In the genomic region with DNA sequence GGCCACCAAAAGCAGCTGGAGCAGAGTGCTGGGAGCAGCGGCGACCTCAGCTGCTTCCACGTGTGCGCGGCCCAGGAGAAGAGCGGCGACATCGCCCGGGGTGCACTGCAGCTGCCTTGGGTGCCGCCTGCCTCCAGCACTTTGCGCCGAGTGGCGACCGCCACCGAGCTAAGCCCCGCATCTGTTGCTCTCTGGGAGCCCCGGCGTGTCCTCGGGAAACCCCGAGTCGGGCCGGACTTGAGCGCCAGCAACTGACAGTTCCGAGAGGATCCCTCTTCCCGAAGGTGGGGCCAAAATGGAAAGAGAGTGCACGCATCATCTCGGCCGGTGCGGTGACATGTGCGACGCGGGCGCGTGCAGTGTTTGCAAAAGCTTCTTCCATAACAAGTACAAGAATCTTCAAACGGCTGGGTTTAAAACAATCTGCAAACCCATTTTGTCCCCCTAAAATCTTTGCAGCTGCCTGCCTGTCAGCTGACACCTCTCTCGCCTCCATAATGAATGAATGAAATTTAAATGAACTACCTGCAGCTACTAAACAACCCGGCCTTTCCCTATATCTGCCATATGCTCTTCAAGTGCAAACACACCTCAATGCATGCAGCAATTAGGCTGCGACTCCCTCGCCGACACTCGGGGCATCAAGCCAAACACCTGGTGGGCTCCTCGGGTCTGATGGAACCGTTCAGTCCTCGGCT, we compare ENCODE assay signal across 8 mouse cellular contexts. TPM values are rescaled to one million over a fixed set of nuclear protein-coding genes. Genes with fewer than 3 reads are reported as not detected.
DNase-seq lines count a peak whose midpoint lies in the region; ATAC-seq lines count a peak whose summit lies in the region.

No protein-coding gene starts in this region.

- H3K36me3 ChIP-seq in embryonic facial prominence, embryonic 13.5 days: no peaks in the 10 kb centered on the region
- H3K36me3 ChIP-seq in limb, embryonic 10.5 days: no peaks in the 10 kb centered on the region; the same call in 1 of the 2 replicates
- H3K36me3 ChIP-seq in midbrain, embryonic 13.5 days: no peaks in the 10 kb centered on the region

- H3K9ac ChIP-seq in embryonic facial prominence, embryonic 13.5 days: peak overlapping the region; percentile 85
- H3K9ac ChIP-seq in midbrain, embryonic 13.5 days (replicated peaks): peak overlapping the region; percentile 71

- no peak overlapping the region for H3K27ac ChIP-seq in embryonic facial prominence, embryonic 13.5 days
- peak overlapping the region; percentile 96 for H3K27ac ChIP-seq in limb, embryonic 10.5 days
- H3K27ac ChIP-seq in midbrain, embryonic 13.5 days: no peak overlapping the region

- under 1% methylated on average over 44 of the region's 44 CpGs for WGBS in embryonic facial prominence, embryonic 13.5 days
- WGBS in limb, embryonic 10.5 days: under 1% methylated on average over 44 of the region's 44 CpGs
- under 1% methylated on average over 41 of the region's 44 CpGs for WGBS in midbrain, embryonic 13.5 days

- intact Hi-C loops in gastrocnemius, postnatal 36 days (cut with DNase I): no loop called here

- no peaks in the 10 kb centered on the region for H3K9me3 ChIP-seq in embryonic facial prominence, embryonic 13.5 days
- no peaks in the 10 kb centered on the region for H3K9me3 ChIP-seq in limb, embryonic 10.5 days (replicated peaks)
- H3K9me3 ChIP-seq in midbrain, embryonic 13.5 days: no peaks in the 10 kb centered on the region

- peak overlapping the region; percentile 100 for H3K4me2 ChIP-seq in embryonic facial prominence, embryonic 13.5 days
- peak overlapping the region; percentile 98 for H3K4me2 ChIP-seq in midbrain, embryonic 13.5 days (replicated peaks)

- peaks cover 17% of the 10 kb centered on the region for H3K4me1 ChIP-seq in embryonic facial prominence, embryonic 13.5 days
- H3K4me1 ChIP-seq in limb, embryonic 10.5 days: peaks cover 26% of the 10 kb centered on the region
- peaks cover 20% of the 10 kb centered on the region for H3K4me1 ChIP-seq in midbrain, embryonic 13.5 days (replicated peaks)

- peaks cover 34% of the 10 kb centered on the region for H3K27me3 ChIP-seq in embryonic facial prominence, embryonic 13.5 days
- peaks cover 53% of the 10 kb centered on the region for H3K27me3 ChIP-seq in limb, embryonic 10.5 days (ENCODE audit: low read depth, poor library complexity, severe bottlenecking)
- peaks cover 50% of the 10 kb centered on the region for H3K27me3 ChIP-seq in midbrain, embryonic 13.5 days

- no peak for ATAC-seq in embryonic facial prominence, embryonic 13.5 days (ENCODE audit: insufficient number of reproducible peaks, insufficient read depth, low FRiP score, low TSS enrichment, low read depth)
- peak; percentile 43 for ATAC-seq in midbrain, embryonic 13.5 days

- peak overlapping the region; percentile 71 for H3K4me3 ChIP-seq in embryonic facial prominence, embryonic 13.5 days
- H3K4me3 ChIP-seq in limb, embryonic 10.5 days: peak overlapping the region; percentile 82
- H3K4me3 ChIP-seq in midbrain, embryonic 13.5 days (replicated peaks): peak overlapping the region; percentile 58

- peak; percentile 46 for DNase-seq in gastrocnemius, postnatal 10 days
- no peak for DNase-seq in gastrocnemius, postnatal 36 days
- DNase-seq in adrenal gland, adult 2 months: peak; percentile 55
- DNase-seq in heart, postnatal 4 days: peak; percentile 27
- DNase-seq in limb, embryonic 10.5 days (ENCODE audit: low spot score): peak; percentile 63
- DNase-seq in spleen, postnatal 14 days (ENCODE audit: low spot score in 2 of 2): peak; percentile 15 to 31

RNA-seq across cellular contexts. Expression of gene Myb, which starts 0.9 kb away (rescaled TPM):
- 1 to 10 TPM in 1 of 2 experiments, under 1 TPM in 1; 0.82 to 2.6 TPM for total RNA-seq in gastrocnemius, postnatal 10 days (2021)
- 1 to 10 TPM in 1 of 2 experiments, not detected in 1; 1.9 TPM for total RNA-seq in gastrocnemius, postnatal 36 days (2021)
- total RNA-seq in adrenal gland, adult 2 months (2021): under 1 TPM; 0.10 to 0.29 TPM
- polyA plus RNA-seq in adrenal gland, adult 2 months (2012; rRNA removed): 0.03 and 0.09 TPM in 2 replicates
- 4.5 and 6.2 TPM in 2 replicates for polyA plus RNA-seq in embryonic facial prominence, embryonic 13.5 days (2015; fragmentation: Nextera tagmentation; extraction: Ambion mirVana)
- total RNA-seq in heart, postnatal 4 days (2021): under 1 TPM; 0.43 to 0.91 TPM
- 4.0 and 5.2 TPM in 2 replicates for polyA plus RNA-seq in limb, embryonic 10.5 days (2016; fragmentation: Nextera tagmentation; extraction: Ambion mirVana)
- polyA plus RNA-seq in midbrain, embryonic 13.5 days (2015; fragmentation: Nextera tagmentation; extraction: Ambion mirVana): 3.0 and 3.1 TPM in 2 replicates

Comparison
In these comparisons a context has a peak if more than half of its experiments do, and no peak if none do; other contexts are left out.
1. DNase-seq: peak in gastrocnemius, postnatal 10 days (single experiment), adrenal gland, adult 2 months (single experiment), heart, postnatal 4 days (single experiment), limb, embryonic 10.5 days (single experiment) and spleen, postnatal 14 days (2 of 2); none in gastrocnemius, postnatal 36 days (0 of 2).
2. Peak in every context shown above with its lines, with median percentiles within 50 percentile points of each other: H3K4me3 ChIP-seq.